Mouse (Mus musculus) stomach, embryonic 16.5 days (tissue): ENCODE results near the gene Tmem63b. TPM values are rescaled to one million over a fixed set of nuclear protein-coding genes. Genes with fewer than 3 reads are reported as not detected.

ENCODE experiments used
- ATAC-seq: fragments of 200-750 bp; cut with Nextera tagmentation; 2 replicates; pipeline ENCODE4 v1.8.0; 2017; ENCODE audit warnings: moderate number of reproducible peaks, moderate TSS enrichment; ENCODE audit not compliant: insufficient read depth, low FRiP score
- H3K27ac ChIP-seq: fragments of 300-500 bp; sonication (generic); 2 replicates; pipeline ENCODE4 v1.5.1; 2014; ENCODE audit warnings: low read length
- H3K27me3 ChIP-seq: fragments of 300-500 bp; sonication (generic); 2 replicates; pipeline ENCODE4 v1.6.1; 2014; ENCODE audit warnings: low read length, control low read depth, mixed read lengths; ENCODE audit not compliant: control insufficient read depth, insufficient read depth
- H3K36me3 ChIP-seq: fragments of 300-500 bp; sonication (generic); 2 replicates; pipeline ENCODE4 v1.6.1; 2014; ENCODE audit warnings: low read length; ENCODE audit not compliant: control insufficient read depth, insufficient read depth
- H3K4me1 ChIP-seq: fragments of 300-500 bp; sonication (generic); 2 replicates; pipeline ENCODE4 v1.6.1; 2014; ENCODE audit warnings: low read length, control low read depth, mixed read lengths; ENCODE audit not compliant: control insufficient read depth, insufficient read depth
- H3K4me2 ChIP-seq: fragments of 300-500 bp; sonication (generic); 2 replicates; pipeline ENCODE4 v1.6.1; 2014; ENCODE audit warnings: low read depth, low read length, mixed read lengths
- H3K4me3 ChIP-seq: fragments of 300-500 bp; sonication (generic); replicated peaks from 2 replicates; pipeline ENCODE4 v1.5.1; 2014; ENCODE audit warnings: mild to moderate bottlenecking, low read length
- H3K9ac ChIP-seq: fragments of 300-500 bp; sonication (generic); 2 replicates; pipeline ENCODE4 v1.6.1; 2014; ENCODE audit warnings: low read length
- H3K9me3 ChIP-seq: fragments of 300-500 bp; sonication (generic); replicated peaks from 2 replicates; pipeline ENCODE4 v1.6.1; 2016; ENCODE audit warnings: low read length, control low read depth; ENCODE audit not compliant: control insufficient read depth
- WGBS: fragments of 180-500 bp; shearing (Covaris S2); extraction: QIAGEN DNeasy Blood & Tissue Kit; methylation state at CpG from one replicate; pipeline ENCODE4 v1.1.7; 2014; 5-methylcytosine and 5-hydroxymethylcytosine counted together
- polyA plus RNA-seq: library from polyadenylated mRNA; unstranded; fragments of >200 nt; fragmentation: Nextera tagmentation; extraction: Ambion mirVana; gene quantifications from 2 replicates; pipeline ENCODE4 v1.2.1, GENCODE M21; 2015

The Tmem63b gene
- 33.6 and 34.4 TPM in 2 replicates for polyA plus RNA-seq

DNA sequence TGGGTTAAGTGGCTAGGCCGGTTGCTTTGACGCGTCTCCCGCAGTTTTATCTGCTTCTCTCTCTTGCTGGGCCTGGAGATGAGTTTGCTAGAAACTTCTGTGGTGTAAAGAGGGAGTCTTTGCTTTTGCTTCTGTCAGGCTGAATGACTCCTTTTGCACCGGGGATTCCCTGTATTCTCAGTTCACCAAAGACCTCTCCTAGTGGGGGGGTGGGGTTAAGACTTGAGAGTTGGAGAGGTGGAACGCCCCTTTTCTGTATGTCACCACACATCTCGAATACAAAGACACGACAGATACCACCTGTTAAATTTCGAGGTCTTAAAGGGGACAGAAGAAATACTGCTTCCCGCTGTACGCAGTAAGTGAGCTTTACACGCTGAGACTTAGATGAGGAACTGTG, at the start of gene Tmem63b:
Gene Tmem63b (minus strand): TSS at position 190 of the 400 bp plus-strand sequence.
- H3K9ac ChIP-seq = peak within 1 kb of the TSS; percentile 94
- peak within 1 kb of the TSS; percentile 85 for H3K27ac ChIP-seq
- H3K9me3 ChIP-seq = no peaks in the 10 kb centered on the region
- H3K4me1 ChIP-seq = peaks cover 23% of the 10 kb centered on the region
- 4% methylated on average over 12 of the region's 12 CpGs for WGBS
- peak within 1 kb of the TSS; percentile 78 for H3K4me2 ChIP-seq
- no peaks in the 10 kb centered on the region for H3K27me3 ChIP-seq
- H3K36me3 ChIP-seq = no peaks in the 10 kb centered on the region
- no peak for ATAC-seq
- peak within 1 kb of the TSS; percentile 92 for H3K4me3 ChIP-seq

DNA sequence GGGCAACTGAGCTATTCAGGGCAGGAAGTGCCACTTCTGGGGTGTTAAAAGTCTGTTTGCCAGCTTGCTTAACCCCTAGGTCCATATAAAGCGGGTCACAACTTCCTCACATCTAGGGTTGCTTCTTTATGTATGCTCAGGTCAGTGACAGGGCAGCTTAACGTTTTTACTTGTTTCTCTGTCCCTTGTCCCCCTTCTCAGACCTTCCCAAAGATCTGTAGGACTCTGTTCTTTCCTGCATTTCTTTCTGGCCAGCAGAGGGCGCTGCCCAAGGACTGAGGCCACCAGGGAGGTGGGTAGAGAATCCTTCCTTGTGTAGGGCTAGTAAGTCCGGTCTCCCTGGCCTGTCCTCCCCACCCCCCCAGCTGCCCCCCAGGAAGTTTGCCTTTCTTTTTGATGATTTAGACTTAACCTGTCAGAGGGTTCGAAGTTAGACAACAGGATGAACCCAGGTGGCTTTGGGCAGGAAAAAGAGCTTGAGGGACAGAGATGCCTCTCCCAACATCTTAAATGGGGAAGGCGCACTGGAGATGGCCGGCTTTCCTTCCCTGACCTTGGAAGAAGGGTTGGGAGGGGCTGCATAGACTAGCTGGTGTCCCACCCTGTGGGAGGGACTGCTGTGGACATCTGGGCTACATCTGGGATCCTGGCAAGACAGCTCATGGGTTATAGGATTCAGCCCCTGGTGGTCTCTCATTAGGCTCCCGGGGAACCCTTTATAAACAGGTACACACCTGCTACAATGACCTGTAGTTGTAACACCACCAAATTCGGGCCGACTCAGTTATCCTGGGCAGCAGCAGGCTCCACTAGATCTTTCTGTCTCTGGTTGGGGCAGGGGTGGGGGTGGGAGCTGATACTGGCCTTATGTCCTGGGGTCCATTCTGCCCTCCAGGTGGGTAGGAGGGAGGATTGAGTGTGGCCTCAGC, 48.9 kb upstream of the Tmem63b start:
- peaks cover 37% of the 10 kb centered on the region for H3K4me1 ChIP-seq
- no peaks in the 10 kb centered on the region for H3K27me3 ChIP-seq
- H3K9me3 ChIP-seq = no peaks in the 10 kb centered on the region
- peak; percentile 64; the same call in 1 of the 2 replicates for ATAC-seq
- H3K4me3 ChIP-seq = peak overlapping the region; percentile 52
- H3K4me2 ChIP-seq = peak overlapping the region; percentile 83
- WGBS = 7% methylated on average over 10 of the region's 10 CpGs
- no peaks in the 10 kb centered on the region for H3K36me3 ChIP-seq
- H3K9ac ChIP-seq = peak overlapping the region; percentile 84
- H3K27ac ChIP-seq = peak overlapping the region; percentile 98

DNA sequence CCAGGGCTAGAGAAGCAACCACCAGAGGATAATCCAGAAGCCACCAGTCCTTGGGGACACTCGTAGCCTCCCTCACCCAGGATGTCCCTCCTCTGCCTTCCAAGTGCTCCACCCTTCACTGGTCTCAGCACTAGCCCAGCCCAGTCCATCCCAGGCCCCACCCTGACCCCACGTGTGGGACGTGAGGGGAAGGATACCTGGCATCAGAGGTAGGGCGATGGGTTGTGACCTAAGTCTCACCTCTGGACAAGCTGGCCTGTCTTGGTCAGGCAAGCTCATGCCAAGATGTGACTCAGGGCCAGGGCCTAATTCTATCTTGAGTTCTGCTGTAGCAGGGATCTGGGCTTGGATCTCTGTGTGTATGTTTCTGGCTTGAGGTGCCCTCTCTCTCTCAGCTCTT, 48.2 kb upstream of the Tmem63b start:
- WGBS = 65% methylated on average over 4 of the region's 4 CpGs
- no peak for ATAC-seq
- peak overlapping the region; percentile 56 for H3K9ac ChIP-seq

DNA sequence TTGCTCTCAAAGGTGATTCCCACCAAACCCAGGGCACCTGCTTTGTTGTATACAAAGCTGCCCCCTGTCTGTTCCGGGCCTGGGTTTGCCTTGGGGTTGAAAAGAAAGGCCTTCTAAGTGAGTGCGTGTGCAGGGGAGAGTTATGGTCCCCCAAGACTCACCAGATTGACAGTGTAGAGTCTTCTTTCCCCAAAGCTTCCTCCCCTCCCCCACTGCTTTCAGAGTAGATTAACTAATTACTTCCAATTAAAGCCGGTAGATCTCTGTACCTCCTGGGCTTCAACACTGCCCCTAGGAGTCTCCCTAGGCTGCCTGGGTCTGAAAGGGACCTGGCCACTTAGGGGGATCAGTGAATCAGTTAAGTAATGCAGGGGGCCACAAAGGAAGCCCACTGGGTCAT, 47.6 kb upstream of the Tmem63b start:
- peaks cover 37% of the 10 kb centered on the region for H3K4me1 ChIP-seq
- H3K9ac ChIP-seq = peak overlapping the region; percentile 69
- H3K27me3 ChIP-seq = no peaks in the 10 kb centered on the region
- H3K4me2 ChIP-seq = peak overlapping the region; percentile 88
- H3K27ac ChIP-seq = peak overlapping the region; percentile 57
- H3K9me3 ChIP-seq = no peaks in the 10 kb centered on the region
- H3K36me3 ChIP-seq = no peaks in the 10 kb centered on the region
- WGBS = 40% methylated on average over 3 of the region's 3 CpGs
- ATAC-seq = no peak
- H3K4me3 ChIP-seq = peak overlapping the region; percentile 42; the same call in 1 of the 2 replicates

More for the DNA sequence above, 48.2 kb upstream of the Tmem63b start:
- no peaks in the 10 kb centered on the region for H3K27me3 ChIP-seq
- peaks cover 37% of the 10 kb centered on the region for H3K4me1 ChIP-seq
- no peak overlapping the region for H3K4me3 ChIP-seq
- no peaks in the 10 kb centered on the region for H3K36me3 ChIP-seq
- H3K27ac ChIP-seq = peak overlapping the region; percentile 98
- H3K4me2 ChIP-seq = no peak overlapping the region
- H3K9me3 ChIP-seq = no peaks in the 10 kb centered on the region

DNA sequence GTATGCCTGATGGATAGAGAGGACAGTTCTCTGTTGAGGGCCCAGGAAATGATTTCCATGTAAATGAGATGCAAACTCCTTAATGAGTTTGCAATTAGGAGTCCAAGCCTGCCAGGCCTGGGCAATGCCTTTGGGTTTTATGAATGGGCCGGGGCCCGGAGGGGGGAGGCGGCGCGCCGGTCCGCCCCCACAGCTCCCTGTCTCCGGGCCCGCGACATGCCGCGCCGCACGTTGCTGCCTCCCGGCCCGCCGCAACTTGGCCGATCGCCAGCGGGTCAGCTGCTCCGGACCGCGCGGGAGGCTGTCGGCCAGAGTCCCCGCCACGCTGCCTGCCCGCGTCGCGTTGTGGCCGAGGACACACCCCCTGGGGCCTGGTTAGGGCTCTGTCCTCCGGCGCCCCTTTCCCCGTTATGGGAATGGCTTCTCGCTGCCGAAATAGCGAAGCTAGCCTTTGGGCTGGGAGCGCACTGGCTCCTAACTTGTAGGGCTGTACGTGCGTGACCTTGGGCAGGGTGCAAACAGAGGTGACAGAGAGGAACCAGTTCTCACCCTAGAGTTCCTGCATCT, 47.1 kb upstream of the Tmem63b start, which contains the start of gene 1600014C23Rik:
Gene 1600014C23Rik (minus strand): TSS at position 110 of the 567 bp plus-strand sequence.
- H3K27ac ChIP-seq = peak within 1 kb of the TSS; percentile 57
- ATAC-seq = no peak
- 1% methylated on average over 41 of the region's 41 CpGs for WGBS

DNA sequence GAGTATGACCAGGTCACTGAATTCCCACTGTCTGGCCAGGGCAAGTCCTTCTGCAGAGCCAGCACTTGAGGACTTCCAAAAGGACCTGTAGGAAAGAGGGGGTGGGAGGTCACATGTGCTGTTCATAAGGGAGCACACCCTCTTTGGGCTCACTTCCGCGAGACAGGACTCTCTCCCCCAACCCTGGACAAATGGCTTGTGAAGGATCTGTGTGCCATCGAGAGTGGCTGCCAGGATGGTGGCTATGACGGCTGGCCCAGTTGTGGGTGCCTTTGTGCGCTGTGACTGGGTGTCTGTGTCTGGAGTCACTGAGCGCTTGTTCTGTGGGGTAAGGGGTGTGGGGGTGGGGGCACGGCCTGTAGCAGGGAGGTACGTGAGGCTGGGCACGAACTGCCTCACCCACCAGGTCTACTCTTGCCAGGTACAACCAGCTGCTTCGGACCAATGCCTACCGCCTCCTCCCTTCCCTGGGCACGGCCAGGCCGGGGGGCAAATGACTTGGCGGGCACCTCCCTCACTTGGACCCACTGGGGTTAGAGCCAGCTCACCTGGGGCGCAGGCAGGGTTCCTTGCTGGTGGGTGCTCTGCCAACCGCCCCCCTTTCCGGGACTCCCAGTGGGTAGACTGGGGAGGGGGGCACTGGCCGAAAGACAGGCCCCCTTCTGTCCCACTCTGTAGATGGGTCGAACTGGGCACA, 46.5 kb upstream of the Tmem63b start:
- H3K27ac ChIP-seq = no peak overlapping the region; the same call in 1 of the 2 replicates
- ATAC-seq = no peak
- peak overlapping the region; percentile 69 for H3K9ac ChIP-seq
- peaks cover 37% of the 10 kb centered on the region for H3K4me1 ChIP-seq
- H3K4me2 ChIP-seq = peak overlapping the region; percentile 88
- WGBS = 75% methylated on average over 19 of the region's 19 CpGs
- H3K9me3 ChIP-seq = no peaks in the 10 kb centered on the region
- H3K27me3 ChIP-seq = no peaks in the 10 kb centered on the region
- H3K36me3 ChIP-seq = no peaks in the 10 kb centered on the region
- H3K4me3 ChIP-seq = peak overlapping the region; percentile 42

More for the DNA sequence above, 47.1 kb upstream of the Tmem63b start, which contains the start of gene 1600014C23Rik:
- Histone ChIP-seq H3K4me1 (peaks cover 37% of the 10 kb centered on the region), H3K4me3 (peak within 1 kb of the TSS; percentile 42), H3K36me3 (no peaks in the 10 kb centered on the region), H3K9ac (peak within 1 kb of the TSS; percentile 69), H3K9me3 (no peaks in the 10 kb centered on the region), H3K4me2 (peak within 1 kb of the TSS; percentile 88), H3K27me3 (no peaks in the 10 kb centered on the region)

DNA sequence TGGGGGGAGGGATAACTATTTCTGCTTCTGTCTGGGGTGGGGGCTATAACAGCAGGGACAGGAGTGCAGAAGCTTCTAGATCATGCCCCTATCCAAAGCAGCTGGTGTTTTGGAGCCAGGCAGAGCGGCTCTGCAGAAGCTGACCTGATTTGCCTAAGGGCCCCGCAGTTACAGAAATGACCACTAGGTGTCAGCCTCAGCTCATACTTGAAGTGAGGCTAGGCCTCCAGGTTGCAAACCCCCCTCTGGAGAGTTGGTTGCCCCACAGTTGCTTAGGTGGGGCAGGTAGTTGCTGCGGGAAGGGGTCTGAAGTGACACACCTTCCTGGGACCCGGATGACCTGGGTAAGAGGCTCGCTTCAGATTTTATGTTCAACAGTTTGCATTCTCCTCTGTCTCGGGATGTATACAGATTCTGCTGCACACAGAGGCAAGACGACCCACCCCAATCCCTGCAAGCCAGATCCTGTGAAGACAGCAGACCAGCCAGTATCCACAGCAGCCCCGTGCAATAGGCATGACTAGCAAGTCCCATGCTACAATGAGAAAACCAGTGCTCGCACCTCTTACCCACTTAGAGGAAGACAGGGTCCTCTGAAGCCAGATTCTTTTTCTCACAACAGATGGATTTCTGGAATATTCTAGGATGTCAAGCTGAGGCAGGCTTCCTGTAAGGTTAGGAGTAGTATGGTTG, 44.6 kb upstream of the Tmem63b start:
- Histone ChIP-seq H3K27ac (no peak overlapping the region), H3K9me3 (no peaks in the 10 kb centered on the region), H3K36me3 (no peaks in the 10 kb centered on the region), H3K4me3 (no peak overlapping the region), H3K27me3 (no peaks in the 10 kb centered on the region), H3K4me2 (no peak overlapping the region), H3K4me1 (peaks cover 33% of the 10 kb centered on the region), H3K9ac (no peak overlapping the region)
- ATAC-seq = 0 out of 2 replicates have a peak, but pooled peaks have one; percentile 1
- WGBS = 23% methylated on average over 9 of the region's 9 CpGs

DNA sequence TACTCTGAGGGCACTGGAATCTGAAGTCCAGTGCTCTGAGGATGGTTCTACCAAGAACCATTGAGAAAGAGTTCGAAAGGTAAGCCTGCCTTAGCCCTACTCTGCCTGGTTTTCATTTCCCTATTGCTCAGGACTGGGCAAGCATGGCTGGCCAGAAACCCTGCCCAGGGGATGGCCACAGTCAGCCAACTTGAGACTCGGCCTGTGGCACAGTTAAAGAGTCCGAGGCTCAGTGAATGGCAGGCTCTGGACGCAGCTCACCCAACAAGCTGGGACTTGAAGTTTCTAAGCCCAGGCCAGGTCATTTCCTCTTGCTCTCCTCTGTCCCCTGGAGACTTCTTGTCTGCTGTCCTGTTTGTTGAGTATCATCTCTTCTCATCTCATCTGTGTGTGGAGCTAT, 44.0 kb upstream of the Tmem63b start:
- Histone ChIP-seq H3K9me3 (no peaks in the 10 kb centered on the region), H3K4me2 (no peak overlapping the region), H3K9ac (no peak overlapping the region), H3K4me3 (no peak overlapping the region), H3K4me1 (peaks cover 27% of the 10 kb centered on the region), H3K27ac (no peak overlapping the region), H3K36me3 (no peaks in the 10 kb centered on the region), H3K27me3 (no peaks in the 10 kb centered on the region)
- no peak for ATAC-seq
- WGBS = 90% methylated on average over 4 of the region's 4 CpGs
